Mouse (Mus musculus) stomach, postnatal 0 days (tissue): Measurements from ENCODE around the gene Fgf4.
A peak's percentile ranks its signal among the peaks of the same experiment; 100 is the strongest.

Source experiments
- CTCF ChIP-seq: IDR thresholded peaks from 2 replicates; pipeline ENCODE4 v1.5.1; 2016; ENCODE audit warnings: antibody characterized with exemption, low read depth, mild to moderate bottlenecking, moderate library complexity
- EP300 ChIP-seq: optimal IDR thresholded peaks from 2 replicates; pipeline ENCODE3; 2016; ENCODE audit warnings: antibody characterized with exemption

- no peak for TF ChIP-seq EP300
- TF ChIP-seq CTCF: peak; percentile 92
Observed at GRCm38 (mm10) chr7:144895305-144896111, 48.3 kb downstream of the Fgf4 start.
